Mouse (Mus musculus): ENCODE measurements around the gene Nrxn3. TPM values are rescaled to one million over a fixed set of nuclear protein-coding genes. Genes with fewer than 3 reads are reported as not detected.

Gene Nrxn3
- polyA plus RNA-seq, 1 experiment from 2014 or later = 0.72 TPM

GRCm38 (mm10) chr12:90144247-90144646 is 1421.6 kb downstream of the Nrxn3 start:
- no peak overlapping the region for H3K4me2 ChIP-seq (ENCODE audit: low read depth, low read length)
- H3K4me1 ChIP-seq (ENCODE audit: insufficient read depth) = no peaks in the 10 kb centered on the region
- no peak for ATAC-seq
- no peak for DNase-seq
- H3K36me3 ChIP-seq (replicated peaks; ENCODE audit: insufficient read depth, low read length) = no peaks in the 10 kb centered on the region
- H3K27me3 ChIP-seq (ENCODE audit: insufficient read depth, low read length) = no peaks in the 10 kb centered on the region
- TF ChIP-seq CTCF (IDR thresholded peaks at IDR 0.05; ENCODE audit: low read depth) = no peak
- no peak for TF ChIP-seq EP300 (IDR thresholded peaks at IDR 0.05; ENCODE audit: low read depth)
- H3K27ac ChIP-seq (ENCODE audit: low read depth) = no peak overlapping the region
- H3K9me3 ChIP-seq (ENCODE audit: low read length) = no peaks in the 10 kb centered on the region
- H3K4me3 ChIP-seq (ENCODE audit: low read depth, low read length) = no peak overlapping the region
- 66% methylated on average over 3 of the region's 3 CpGs for WGBS (ENCODE audit: insufficient replicate concordance)
- no peak overlapping the region for H3K9ac ChIP-seq (replicated peaks)

GRCm38 (mm10) chr12:90158131-90158772 is 1435.6 kb downstream of the Nrxn3 start:
- no peak for ATAC-seq
- Histone ChIP-seq H3K4me1 (ENCODE audit: insufficient read depth) (no peaks in the 10 kb centered on the region), H3K9ac (replicated peaks) (no peak overlapping the region), H3K4me3 (ENCODE audit: low read depth, low read length) (no peak overlapping the region), H3K9me3 (ENCODE audit: low read length) (no peaks in the 10 kb centered on the region), H3K36me3 (replicated peaks; ENCODE audit: insufficient read depth, low read length) (no peaks in the 10 kb centered on the region), H3K27me3 (ENCODE audit: insufficient read depth, low read length) (no peaks in the 10 kb centered on the region), H3K27ac (ENCODE audit: low read depth) (no peak overlapping the region), H3K4me2 (ENCODE audit: low read depth, low read length) (no peak overlapping the region)
- DNase-seq = no peak
- no peak for TF ChIP-seq EP300 (IDR thresholded peaks at IDR 0.05; ENCODE audit: low read depth)
- no peak for TF ChIP-seq CTCF (IDR thresholded peaks at IDR 0.05; ENCODE audit: low read depth)
- 77% methylated on average over 4 of the region's 4 CpGs for WGBS (ENCODE audit: insufficient replicate concordance)

- 95% methylated on average over 3 of the region's 3 CpGs for WGBS (ENCODE audit: insufficient replicate concordance)
- Histone ChIP-seq H3K9me3 (ENCODE audit: low read length) (no peaks in the 10 kb centered on the region), H3K36me3 (replicated peaks; ENCODE audit: insufficient read depth, low read length) (no peaks in the 10 kb centered on the region), H3K4me2 (ENCODE audit: low read depth, low read length) (no peak overlapping the region), H3K27me3 (ENCODE audit: insufficient read depth, low read length) (no peaks in the 10 kb centered on the region), H3K27ac (ENCODE audit: low read depth) (no peak overlapping the region), H3K9ac (replicated peaks) (no peak overlapping the region), H3K4me1 (ENCODE audit: insufficient read depth) (no peaks in the 10 kb centered on the region), H3K4me3 (ENCODE audit: low read depth, low read length) (no peak overlapping the region)
- no peak for ATAC-seq
- no peak for DNase-seq
- TF ChIP-seq EP300 (IDR thresholded peaks at IDR 0.05; ENCODE audit: low read depth) = no peak
- TF ChIP-seq CTCF (IDR thresholded peaks at IDR 0.05; ENCODE audit: low read depth) = no peak
Measured at GRCm38 (mm10) chr12:90159911-90160310, 1437.2 kb downstream of the Nrxn3 start.

GRCm38 (mm10) chr12:90166118-90166517 is 1443.4 kb downstream of the Nrxn3 start:
- no peak overlapping the region for H3K4me2 ChIP-seq (ENCODE audit: low read depth, low read length)
- H3K4me1 ChIP-seq (ENCODE audit: insufficient read depth) = no peaks in the 10 kb centered on the region
- no peaks in the 10 kb centered on the region for H3K36me3 ChIP-seq (replicated peaks; ENCODE audit: insufficient read depth, low read length)
- TF ChIP-seq CTCF (IDR thresholded peaks at IDR 0.05; ENCODE audit: low read depth) (no peak), EP300 (IDR thresholded peaks at IDR 0.05; ENCODE audit: low read depth) (no peak)
- no peak overlapping the region for H3K27ac ChIP-seq (ENCODE audit: low read depth)
- DNase-seq (no peak), ATAC-seq (no peak)
- WGBS (ENCODE audit: insufficient replicate concordance) = 75% methylated on average over 2 of the region's 2 CpGs
- no peak overlapping the region for H3K4me3 ChIP-seq (ENCODE audit: low read depth, low read length)
- no peaks in the 10 kb centered on the region for H3K27me3 ChIP-seq (ENCODE audit: insufficient read depth, low read length)
- no peak overlapping the region for H3K9ac ChIP-seq (replicated peaks)
- H3K9me3 ChIP-seq (ENCODE audit: low read length) = no peaks in the 10 kb centered on the region

GRCm38 (mm10) chr12:90181566-90181965 is 1458.9 kb downstream of the Nrxn3 start:
- 64% methylated on average over 3 of the region's 3 CpGs for WGBS (ENCODE audit: insufficient replicate concordance)
- Histone ChIP-seq H3K4me2 (ENCODE audit: low read depth, low read length) (no peak overlapping the region), H3K9ac (replicated peaks) (no peak overlapping the region), H3K4me3 (ENCODE audit: low read depth, low read length) (no peak overlapping the region), H3K4me1 (ENCODE audit: insufficient read depth) (no peaks in the 10 kb centered on the region), H3K9me3 (ENCODE audit: low read length) (no peaks in the 10 kb centered on the region), H3K27me3 (ENCODE audit: insufficient read depth, low read length) (no peaks in the 10 kb centered on the region), H3K27ac (ENCODE audit: low read depth) (no peak overlapping the region), H3K36me3 (replicated peaks; ENCODE audit: insufficient read depth, low read length) (no peaks in the 10 kb centered on the region)
- TF ChIP-seq EP300 (IDR thresholded peaks at IDR 0.05; ENCODE audit: low read depth) (no peak), CTCF (IDR thresholded peaks at IDR 0.05; ENCODE audit: low read depth) (no peak)
- no peak for DNase-seq
- ATAC-seq = no peak

- H3K4me3 ChIP-seq (ENCODE audit: low read depth, low read length) = no peak overlapping the region
- H3K36me3 ChIP-seq (replicated peaks; ENCODE audit: insufficient read depth, low read length) = no peaks in the 10 kb centered on the region
- H3K9ac ChIP-seq (replicated peaks) = no peak overlapping the region
- TF ChIP-seq CTCF (IDR thresholded peaks at IDR 0.05; ENCODE audit: low read depth) = no peak
- TF ChIP-seq EP300 (IDR thresholded peaks at IDR 0.05; ENCODE audit: low read depth) = no peak
- no peak overlapping the region for H3K27ac ChIP-seq (ENCODE audit: low read depth)
- ATAC-seq = no peak
- no peaks in the 10 kb centered on the region for H3K4me1 ChIP-seq (ENCODE audit: insufficient read depth)
- DNase-seq = no peak
- no peaks in the 10 kb centered on the region for H3K27me3 ChIP-seq (ENCODE audit: insufficient read depth, low read length)
- WGBS (ENCODE audit: insufficient replicate concordance) = 72% methylated on average over 2 of the region's 2 CpGs
- no peak overlapping the region for H3K4me2 ChIP-seq (ENCODE audit: low read depth, low read length)
- H3K9me3 ChIP-seq (ENCODE audit: low read length) = no peaks in the 10 kb centered on the region
Measured at GRCm38 (mm10) chr12:90183021-90183420, 1460.3 kb downstream of the Nrxn3 start.

- Histone ChIP-seq H3K27me3 (ENCODE audit: insufficient read depth, low read length) (no peaks in the 10 kb centered on the region), H3K36me3 (replicated peaks; ENCODE audit: insufficient read depth, low read length) (no peaks in the 10 kb centered on the region), H3K4me1 (ENCODE audit: insufficient read depth) (no peaks in the 10 kb centered on the region), H3K4me2 (ENCODE audit: low read depth, low read length) (no peak overlapping the region), H3K27ac (ENCODE audit: low read depth) (no peak overlapping the region), H3K4me3 (ENCODE audit: low read depth, low read length) (no peak overlapping the region), H3K9me3 (ENCODE audit: low read length) (no peaks in the 10 kb centered on the region), H3K9ac (replicated peaks) (no peak overlapping the region)
- ATAC-seq (no peak), DNase-seq (no peak)
- TF ChIP-seq CTCF (IDR thresholded peaks at IDR 0.05; ENCODE audit: low read depth) (no peak), EP300 (IDR thresholded peaks at IDR 0.05; ENCODE audit: low read depth) (no peak)
Measured at GRCm38 (mm10) chr12:90196161-90196560, 1473.5 kb downstream of the Nrxn3 start.

All from liver, postnatal 0 days (tissue).